Mouse (Mus musculus) lung, adult 2 months (tissue): ENCODE measurements at regions not wholly inside any gene's neighbourhood (a gene's known extent, or its start where the extent isn't known, plus 50 kb on each side); places are given as distances from the start of the nearest gene placed in this dataset.

ENCODE experiments used
- CTCF ChIP-seq: fragments of 200-500 bp; IDR thresholded peaks from 2 replicates; pipeline ENCODE4 v1.5.1; 2011; ENCODE audit warnings: mild to moderate bottlenecking, low read length, control low read depth; ENCODE audit not compliant: insufficient read depth
- POLR2A ChIP-seq: fragments of 200-500 bp; IDR thresholded peaks from 2 replicates; pipeline ENCODE4 v1.6.1; 2011; ENCODE audit warnings: low read depth, mild to moderate bottlenecking, control low read depth, low read length, borderline replicate concordance; ENCODE audit errors: extremely low read depth

GRCm38 (mm10) chr2:38431546-38431945 lies 79.9 kb upstream of the Nek6 start:
- TF ChIP-seq CTCF: no peak
- TF ChIP-seq POLR2A: no peak
